Mouse (Mus musculus): ENCODE data around the gene Tiam1. TPM values are rescaled to one million over a fixed set of nuclear protein-coding genes. Genes with fewer than 3 reads are reported as not detected.
A peak's percentile ranks its signal among the peaks of the same experiment; 100 is the strongest.

Tiam1 gene
- polyA plus RNA-seq, 1 experiment from 2014 or later: 31.0 TPM

DNA sequence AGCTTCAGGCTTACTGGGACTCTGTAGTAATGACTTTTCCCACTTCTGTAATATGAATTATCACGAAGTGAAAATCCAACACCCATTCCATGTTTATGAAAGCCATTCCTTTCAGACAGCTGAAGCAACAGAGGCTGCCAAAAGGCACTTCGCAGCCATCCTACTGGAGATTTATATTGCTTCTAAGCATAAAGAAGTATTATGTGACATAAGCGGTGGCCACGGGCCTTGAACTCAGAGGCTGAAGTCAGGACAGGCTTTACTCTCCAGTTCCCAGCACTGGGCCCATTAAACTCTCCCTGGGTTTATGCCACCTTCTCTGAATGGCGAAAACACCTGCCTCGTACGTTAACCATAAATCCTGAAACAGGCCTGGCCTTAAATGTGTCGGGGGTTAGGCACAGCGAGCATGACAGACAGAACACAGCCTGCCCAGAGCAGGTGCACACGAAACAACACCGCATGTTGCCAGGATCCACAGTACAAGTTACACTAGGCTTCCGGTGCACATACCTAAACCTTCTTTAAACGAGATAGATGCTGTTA, 26.9 kb downstream of the Tiam1 start:
- H3K9ac ChIP-seq (ENCODE audit: low read depth, low read length): no peak overlapping the region
- H3K9me3 ChIP-seq (ENCODE audit: control insufficient read depth, low read length): peaks cover 9% of the 10 kb centered on the region
- 81% methylated on average over 13 of the region's 13 CpGs for WGBS
- no peak overlapping the region for H3K4me2 ChIP-seq (ENCODE audit: low read depth, low read length)
- ATAC-seq (ENCODE audit: low read depth): no peak
- no peaks in the 10 kb centered on the region for H3K27me3 ChIP-seq (replicated peaks; ENCODE audit: control insufficient read depth, insufficient read depth, low read length)
- no peaks in the 10 kb centered on the region for H3K36me3 ChIP-seq (ENCODE audit: control insufficient read depth, insufficient read depth, low read length)
- no peak for DNase-seq (ENCODE audit: low spot score)
- H3K27ac ChIP-seq (replicated peaks; ENCODE audit: low read depth, low read length): no peak overlapping the region
- H3K4me1 ChIP-seq (ENCODE audit: control insufficient read depth, insufficient read depth, low read length): no peaks in the 10 kb centered on the region
- H3K4me3 ChIP-seq (ENCODE audit: low read depth, low read length): no peak overlapping the region

DNA sequence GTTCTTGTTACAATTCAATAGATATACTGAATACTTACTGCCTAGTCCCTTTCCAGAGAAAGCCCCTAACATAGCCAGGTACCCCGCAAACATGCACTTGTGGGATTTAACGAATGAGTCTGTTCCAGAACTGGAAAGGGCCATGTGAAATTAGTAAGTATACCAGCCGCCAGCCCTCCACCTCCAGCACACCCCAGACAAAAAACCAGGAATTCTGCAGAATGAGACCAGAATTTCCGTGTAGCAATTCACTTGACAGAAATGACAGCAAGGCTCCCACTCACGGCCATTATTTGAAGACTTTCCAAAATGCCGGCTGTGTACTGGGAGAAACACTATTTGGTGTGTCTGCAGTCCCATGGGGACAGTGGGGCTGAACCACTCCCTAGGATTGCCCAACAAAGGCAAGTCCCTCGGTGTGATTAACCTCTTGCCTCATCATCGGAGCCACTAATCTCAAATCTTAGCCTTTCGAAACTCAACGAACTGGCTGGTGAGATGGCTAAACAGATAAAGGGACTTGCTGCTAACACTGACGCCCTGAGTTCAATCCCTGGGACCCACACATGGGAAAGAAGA, 30.9 kb downstream of the Tiam1 start:
- Histone ChIP-seq H3K4me2 (ENCODE audit: low read depth, low read length) (no peak overlapping the region), H3K9me3 (ENCODE audit: control insufficient read depth, low read length) (no peaks in the 10 kb centered on the region), H3K27me3 (replicated peaks; ENCODE audit: control insufficient read depth, insufficient read depth, low read length) (no peaks in the 10 kb centered on the region), H3K36me3 (ENCODE audit: control insufficient read depth, insufficient read depth, low read length) (no peaks in the 10 kb centered on the region), H3K4me3 (ENCODE audit: low read depth, low read length) (no peak overlapping the region), H3K27ac (replicated peaks; ENCODE audit: low read depth, low read length) (no peak overlapping the region), H3K4me1 (ENCODE audit: control insufficient read depth, insufficient read depth, low read length) (no peaks in the 10 kb centered on the region), H3K9ac (ENCODE audit: low read depth, low read length) (no peak overlapping the region)
- no peak for DNase-seq (ENCODE audit: low spot score)
- no peak for ATAC-seq (ENCODE audit: low read depth)
- 90% methylated on average over 11 of the region's 11 CpGs for WGBS

DNA sequence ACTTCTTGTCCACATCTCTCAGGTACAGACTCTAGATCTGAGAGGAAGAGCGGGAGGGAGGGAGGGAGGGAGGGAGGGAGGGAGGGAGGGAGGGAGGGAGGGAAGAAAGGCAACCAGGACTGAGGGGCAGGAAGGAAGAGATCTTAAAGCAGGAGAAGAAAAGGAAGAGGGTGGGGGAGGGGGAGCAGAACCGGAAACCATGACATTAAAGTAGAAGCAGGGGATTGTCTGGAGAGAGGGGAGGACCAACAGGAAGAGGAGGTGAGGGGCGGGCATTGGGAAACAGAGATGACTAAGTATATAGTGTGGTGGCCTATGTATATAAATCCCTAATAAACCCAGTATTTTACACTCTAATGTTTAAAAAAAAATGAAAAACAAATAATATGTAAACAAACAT, 34.1 kb downstream of the Tiam1 start:
- ATAC-seq (ENCODE audit: low read depth): no peak
- Histone ChIP-seq H3K4me3 (ENCODE audit: low read depth, low read length) (no peak overlapping the region), H3K36me3 (ENCODE audit: control insufficient read depth, insufficient read depth, low read length) (no peaks in the 10 kb centered on the region), H3K9me3 (ENCODE audit: control insufficient read depth, low read length) (no peaks in the 10 kb centered on the region), H3K9ac (ENCODE audit: low read depth, low read length) (no peak overlapping the region), H3K4me2 (ENCODE audit: low read depth, low read length) (no peak overlapping the region), H3K4me1 (ENCODE audit: control insufficient read depth, insufficient read depth, low read length) (no peaks in the 10 kb centered on the region), H3K27me3 (replicated peaks; ENCODE audit: control insufficient read depth, insufficient read depth, low read length) (no peaks in the 10 kb centered on the region), H3K27ac (replicated peaks; ENCODE audit: low read depth, low read length) (no peak overlapping the region)
- WGBS: 70% methylated on average over 3 of the region's 3 CpGs
- no peak for DNase-seq (ENCODE audit: low spot score)

DNA sequence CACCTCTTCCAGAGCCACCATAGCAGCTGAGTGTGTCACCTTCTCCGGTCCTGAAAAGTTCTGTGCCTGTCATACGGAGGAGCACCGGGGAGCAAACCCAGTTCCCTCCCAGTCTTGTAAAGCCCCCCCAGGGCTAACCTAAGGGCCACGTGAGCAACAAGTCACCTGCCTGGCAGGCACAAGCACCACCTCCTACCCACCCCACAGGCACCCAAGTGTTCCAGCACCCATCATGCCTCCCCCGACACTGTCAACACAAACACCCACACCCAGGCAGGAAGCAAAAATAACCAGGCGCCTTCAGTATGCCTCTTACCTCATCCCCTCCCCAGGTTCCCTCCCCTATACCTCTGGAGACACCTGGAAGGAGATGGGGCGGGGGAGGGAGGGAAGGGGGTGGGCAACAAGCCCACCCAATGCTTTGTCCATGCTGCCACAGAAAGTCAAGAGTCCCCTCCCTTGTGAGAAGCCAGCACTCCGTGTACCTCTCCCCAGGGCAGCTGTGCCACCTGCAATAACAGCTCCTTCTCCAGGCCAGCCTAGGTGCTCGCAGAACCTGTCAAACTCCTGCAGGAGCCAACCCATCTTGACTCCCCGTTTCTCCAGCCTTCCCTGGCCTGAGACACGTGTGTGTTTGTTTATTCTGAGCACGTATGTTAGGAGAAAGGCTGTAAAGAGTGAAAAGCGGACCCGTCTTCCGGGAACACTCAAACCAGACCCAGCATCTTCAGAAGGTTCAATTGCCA, 38.7 kb downstream of the Tiam1 start:
- no peak overlapping the region for H3K4me3 ChIP-seq (ENCODE audit: low read depth, low read length)
- H3K9ac ChIP-seq (ENCODE audit: low read depth, low read length): no peak overlapping the region
- no peak overlapping the region for H3K27ac ChIP-seq (replicated peaks; ENCODE audit: low read depth, low read length)
- H3K9me3 ChIP-seq (ENCODE audit: control insufficient read depth, low read length): no peaks in the 10 kb centered on the region
- H3K4me2 ChIP-seq (ENCODE audit: low read depth, low read length): no peak overlapping the region
- no peak for DNase-seq (ENCODE audit: low spot score)
- H3K4me1 ChIP-seq (ENCODE audit: control insufficient read depth, insufficient read depth, low read length): no peaks in the 10 kb centered on the region
- 62% methylated on average over 14 of the region's 15 CpGs for WGBS
- peak; percentile 34; the same call in 1 of the 2 replicates for ATAC-seq (ENCODE audit: low read depth)
- no peaks in the 10 kb centered on the region for H3K36me3 ChIP-seq (ENCODE audit: control insufficient read depth, insufficient read depth, low read length)
- H3K27me3 ChIP-seq (replicated peaks; ENCODE audit: control insufficient read depth, insufficient read depth, low read length): no peaks in the 10 kb centered on the region

DNA sequence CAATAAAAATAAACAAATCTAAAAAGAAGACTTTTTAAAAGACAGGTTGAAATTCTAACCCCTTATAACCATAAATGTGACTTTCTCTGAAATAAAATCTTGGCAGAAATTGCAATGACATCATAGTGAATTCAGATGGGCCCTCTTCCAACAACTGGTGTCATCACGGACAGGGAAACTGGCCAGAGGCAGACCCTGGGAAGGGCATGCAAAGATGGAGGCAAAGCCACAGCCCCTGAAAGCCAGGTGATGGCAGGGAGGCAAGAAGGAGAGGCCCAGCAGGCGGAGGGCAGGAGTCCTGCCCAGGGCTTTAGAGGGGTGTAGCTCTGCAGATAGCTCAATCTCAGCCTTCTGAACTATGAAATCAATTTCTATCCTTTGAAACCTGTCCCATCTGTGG, 39.8 kb downstream of the Tiam1 start:
- no peaks in the 10 kb centered on the region for H3K9me3 ChIP-seq (ENCODE audit: control insufficient read depth, low read length)
- H3K4me2 ChIP-seq (ENCODE audit: low read depth, low read length): no peak overlapping the region
- H3K4me1 ChIP-seq (ENCODE audit: control insufficient read depth, insufficient read depth, low read length): no peaks in the 10 kb centered on the region
- no peak overlapping the region for H3K9ac ChIP-seq (ENCODE audit: low read depth, low read length)
- ATAC-seq (ENCODE audit: low read depth) (no peak), DNase-seq (ENCODE audit: low spot score) (no peak)
- H3K36me3 ChIP-seq (ENCODE audit: control insufficient read depth, insufficient read depth, low read length): no peaks in the 10 kb centered on the region
- 76% methylated on average over 2 of the region's 2 CpGs for WGBS
- H3K27ac ChIP-seq (replicated peaks; ENCODE audit: low read depth, low read length): no peak overlapping the region
- H3K27me3 ChIP-seq (replicated peaks; ENCODE audit: control insufficient read depth, insufficient read depth, low read length): no peaks in the 10 kb centered on the region
- H3K4me3 ChIP-seq (ENCODE audit: low read depth, low read length): no peak overlapping the region

DNA sequence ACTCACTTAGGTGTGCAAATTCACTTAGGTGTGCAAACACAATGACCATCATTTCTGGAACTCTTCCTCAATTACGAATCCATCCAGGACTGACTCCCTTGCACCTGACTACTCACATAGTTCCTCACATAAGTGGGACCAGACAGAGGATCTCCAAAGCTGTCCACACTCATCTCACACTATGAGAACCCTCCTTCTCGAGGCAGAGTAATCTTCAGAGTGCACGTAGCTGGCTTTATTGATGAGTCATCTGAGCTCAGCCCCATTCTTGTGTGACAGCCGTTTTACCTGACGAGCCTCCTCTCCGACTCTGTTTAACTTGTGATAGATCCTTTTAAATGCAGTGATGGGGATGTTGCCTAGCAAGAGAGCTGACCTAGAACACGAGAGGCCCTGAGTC, 41.0 kb downstream of the Tiam1 start:
- WGBS: 77% methylated on average over 7 of the region's 7 CpGs
- no peaks in the 10 kb centered on the region for H3K27me3 ChIP-seq (replicated peaks; ENCODE audit: control insufficient read depth, insufficient read depth, low read length)
- no peak for ATAC-seq (ENCODE audit: low read depth)

DNA sequence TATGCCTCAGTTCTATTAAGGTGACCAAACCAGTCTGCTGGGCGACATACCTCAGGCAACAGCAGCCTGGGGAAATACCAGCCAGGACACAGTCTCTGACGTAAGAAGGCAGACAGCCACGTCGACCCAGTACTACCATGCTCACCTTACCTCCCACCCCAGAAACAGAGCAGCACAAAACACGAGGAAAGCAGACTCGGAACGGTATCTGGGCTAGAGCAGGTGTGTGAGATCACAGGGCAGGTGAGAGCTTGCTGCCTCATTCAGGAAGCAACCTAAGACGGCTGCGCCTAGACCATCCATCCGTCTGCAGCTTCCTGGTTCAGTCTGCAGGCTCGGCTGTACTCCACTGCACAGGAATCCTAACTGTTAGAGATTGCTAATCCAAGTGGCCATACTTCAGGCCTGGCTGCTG, 45.4 kb downstream of the Tiam1 start:
- no peak overlapping the region for H3K27ac ChIP-seq (replicated peaks; ENCODE audit: low read depth, low read length)
- H3K9ac ChIP-seq (ENCODE audit: low read depth, low read length): no peak overlapping the region
- H3K9me3 ChIP-seq (ENCODE audit: control insufficient read depth, low read length): no peaks in the 10 kb centered on the region
- DNase-seq (ENCODE audit: low spot score) (peak; percentile 57), ATAC-seq (ENCODE audit: low read depth) (peak; percentile 83)
- H3K4me1 ChIP-seq (ENCODE audit: control insufficient read depth, insufficient read depth, low read length): 0 out of 2 replicates have a peak, but pooled peaks cover 14% of the 10 kb centered on the region
- no peak overlapping the region for H3K4me2 ChIP-seq (ENCODE audit: low read depth, low read length)
- 75% methylated on average over 11 of the region's 11 CpGs for WGBS
- H3K27me3 ChIP-seq (replicated peaks; ENCODE audit: control insufficient read depth, insufficient read depth, low read length): no peaks in the 10 kb centered on the region
- H3K4me3 ChIP-seq (ENCODE audit: low read depth, low read length): no peak overlapping the region
- H3K36me3 ChIP-seq (ENCODE audit: control insufficient read depth, insufficient read depth, low read length): no peaks in the 10 kb centered on the region

More for the DNA sequence above, 41.0 kb downstream of the Tiam1 start:
- Histone ChIP-seq H3K9me3 (ENCODE audit: control insufficient read depth, low read length) (no peaks in the 10 kb centered on the region), H3K4me1 (ENCODE audit: control insufficient read depth, insufficient read depth, low read length) (no peaks in the 10 kb centered on the region), H3K36me3 (ENCODE audit: control insufficient read depth, insufficient read depth, low read length) (no peaks in the 10 kb centered on the region), H3K4me3 (ENCODE audit: low read depth, low read length) (no peak overlapping the region), H3K27ac (replicated peaks; ENCODE audit: low read depth, low read length) (no peak overlapping the region), H3K9ac (ENCODE audit: low read depth, low read length) (no peak overlapping the region), H3K4me2 (ENCODE audit: low read depth, low read length) (no peak overlapping the region)
- DNase-seq (ENCODE audit: low spot score): no peak

DNA sequence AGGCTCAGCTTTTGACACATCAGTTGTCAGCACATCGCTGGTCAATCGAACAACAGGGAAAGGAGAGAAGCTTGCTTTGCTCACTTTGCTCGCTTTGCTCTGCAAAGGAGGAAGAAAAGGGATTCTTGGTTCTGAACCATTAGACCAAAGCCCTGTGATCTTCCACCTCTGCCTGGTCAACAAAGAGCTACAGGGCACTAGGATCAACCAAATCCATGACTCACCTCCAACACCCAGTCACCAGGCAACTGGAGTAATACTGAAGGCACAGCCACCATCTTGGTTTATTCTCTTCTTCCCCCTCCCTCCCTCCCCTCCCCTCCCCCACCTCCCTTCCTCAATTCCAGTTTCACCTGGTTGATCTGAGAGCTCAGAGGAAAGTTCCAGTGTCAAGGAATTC, 45.8 kb downstream of the Tiam1 start:
- WGBS: 94% methylated on average over 3 of the region's 3 CpGs
- H3K27ac ChIP-seq (replicated peaks; ENCODE audit: low read depth, low read length): no peak overlapping the region
- no peak overlapping the region for H3K9ac ChIP-seq (ENCODE audit: low read depth, low read length)
- no peak overlapping the region for H3K4me3 ChIP-seq (ENCODE audit: low read depth, low read length)
- H3K4me2 ChIP-seq (ENCODE audit: low read depth, low read length): no peak overlapping the region
- no peaks in the 10 kb centered on the region for H3K27me3 ChIP-seq (replicated peaks; ENCODE audit: control insufficient read depth, insufficient read depth, low read length)
- DNase-seq (ENCODE audit: low spot score) (no peak), ATAC-seq (ENCODE audit: low read depth) (no peak)
- H3K9me3 ChIP-seq (ENCODE audit: control insufficient read depth, low read length): no peaks in the 10 kb centered on the region
- no peaks in the 10 kb centered on the region for H3K36me3 ChIP-seq (ENCODE audit: control insufficient read depth, insufficient read depth, low read length)
- 0 out of 2 replicates have a peak, but pooled peaks cover 14% of the 10 kb centered on the region for H3K4me1 ChIP-seq (ENCODE audit: control insufficient read depth, insufficient read depth, low read length)

Measured in embryonic facial prominence, embryonic 14.5 days (tissue).